In the genomic region with DNA sequence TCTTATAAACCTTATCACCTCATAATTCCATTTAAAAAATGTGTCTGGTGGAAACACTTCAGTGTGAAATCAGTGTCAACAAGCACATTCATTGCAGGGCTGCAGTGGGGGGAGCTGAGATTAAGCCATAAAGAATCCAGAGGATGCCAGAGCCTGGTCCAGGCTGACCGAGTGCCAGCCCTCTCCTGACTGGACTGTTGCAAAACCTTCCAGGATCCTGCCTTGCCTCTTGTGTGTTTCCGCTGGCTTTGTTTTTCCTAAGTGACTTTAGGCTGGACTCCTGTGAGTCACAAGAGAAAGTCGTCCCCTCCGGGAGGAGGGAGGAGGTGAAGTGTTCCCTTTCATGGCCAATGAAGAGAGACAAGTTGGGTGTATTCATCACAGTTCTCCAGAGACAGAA, we compare ENCODE assay signal across 16 mouse cellular contexts.
DNase-seq lines count a peak whose midpoint lies in the region; ATAC-seq and TF ChIP-seq lines count a peak whose summit lies in the region.
"Had no signal": no experiment of that assay in that cellular context is flagged by ENCODE, and none has a peak within 500 bp of the region (broad histone marks: within the 10 kb centered on the region; RNA-seq: fewer than 3 reads in every experiment).

No protein-coding gene starts in this region.

- H3K9ac ChIP-seq in heart, embryonic 11.5 days (ENCODE audit: low read depth, low read length) = no peak overlapping the region
- peak overlapping the region; percentile 42 for H3K9ac ChIP-seq in lung, embryonic 16.5 days (ENCODE audit: low read length)
- no peak overlapping the region for H3K9ac ChIP-seq in liver, postnatal 0 days (replicated peaks)
- H3K9ac ChIP-seq: embryonic facial prominence, embryonic 12.5 days; forebrain, embryonic 15.5 days; liver, embryonic 14.5 days; midbrain, embryonic 15.5 days had no signal

- no peak for TF ChIP-seq CTCF in liver, postnatal 0 days (IDR thresholded peaks at IDR 0.05; ENCODE audit: low read depth)

- H3K27me3 ChIP-seq in heart, embryonic 11.5 days (ENCODE audit: control insufficient read depth, insufficient read depth, low read length) = no peaks in the 10 kb centered on the region
- no peaks in the 10 kb centered on the region for H3K27me3 ChIP-seq in lung, embryonic 16.5 days (ENCODE audit: control insufficient read depth, insufficient read depth, low read depth, low read length)
- no peaks in the 10 kb centered on the region for H3K27me3 ChIP-seq in liver, postnatal 0 days (ENCODE audit: insufficient read depth, low read length)
- H3K27me3 ChIP-seq: embryonic facial prominence, embryonic 12.5 days; forebrain, embryonic 15.5 days; midbrain, embryonic 15.5 days had no signal

- no peak; the same call in 1 of the 2 replicates for TF ChIP-seq EP300 in liver, postnatal 0 days (IDR thresholded peaks at IDR 0.05; ENCODE audit: low read depth)

- no peaks in the 10 kb centered on the region for H3K36me3 ChIP-seq in heart, embryonic 11.5 days (ENCODE audit: control insufficient read depth, insufficient read depth, low read length)
- H3K36me3 ChIP-seq in lung, embryonic 16.5 days (ENCODE audit: control insufficient read depth, insufficient read depth, low read length) = no peaks in the 10 kb centered on the region
- H3K36me3 ChIP-seq in liver, postnatal 0 days (replicated peaks; ENCODE audit: insufficient read depth, low read length) = no peaks in the 10 kb centered on the region
- H3K36me3 ChIP-seq: embryonic facial prominence, embryonic 12.5 days; forebrain, embryonic 15.5 days; G1E; hindbrain, embryonic 10.5 days; midbrain, embryonic 15.5 days had no signal

- no peaks in the 10 kb centered on the region for H3K9me3 ChIP-seq in heart, embryonic 11.5 days (replicated peaks; ENCODE audit: control insufficient read depth, low read length)
- H3K9me3 ChIP-seq in lung, embryonic 16.5 days (ENCODE audit: control insufficient read depth, low read length) = no peaks in the 10 kb centered on the region
- no peaks in the 10 kb centered on the region for H3K9me3 ChIP-seq in liver, postnatal 0 days (ENCODE audit: low read length)
- H3K9me3 ChIP-seq: embryonic facial prominence, embryonic 12.5 days; forebrain, embryonic 15.5 days; hindbrain, embryonic 10.5 days; midbrain, embryonic 15.5 days had no signal

- no peak overlapping the region for H3K4me2 ChIP-seq in heart, embryonic 11.5 days
- H3K4me2 ChIP-seq in lung, embryonic 16.5 days (ENCODE audit: low read depth, low read length) = no peak overlapping the region
- no peak overlapping the region for H3K4me2 ChIP-seq in liver, postnatal 0 days (ENCODE audit: low read depth, low read length)
- H3K4me2 ChIP-seq: embryonic facial prominence, embryonic 12.5 days; forebrain, embryonic 15.5 days; midbrain, embryonic 15.5 days had no signal

- ATAC-seq in heart, embryonic 11.5 days (replicated peaks; ENCODE audit: insufficient number of reproducible peaks, low FRiP score, low TSS enrichment) = peak; percentile 44; the same call in 1 of the 2 replicates
- peak; percentile 49 for ATAC-seq in lung, embryonic 16.5 days (ENCODE audit: low read depth)
- no peak for ATAC-seq in liver, postnatal 0 days
- ATAC-seq: forebrain, embryonic 15.5 days; midbrain, embryonic 15.5 days had no signal

- DNase-seq in MN1 (ENCODE audit: low spot score) (peak; percentile 43), adipocyte (ENCODE audit: low spot score) (peak; percentile 75)
- no peak for DNase-seq in thymus, postnatal 36 days
- DNase-seq in left cerebral cortex, adult 8-10 months (ENCODE audit: low spot score in 2 of 2) = no peak
- no peak for DNase-seq in kidney, postnatal 36 days
- no peak for DNase-seq in liver, postnatal 0 days
- DNase-seq: cerebellum, adult 8-10 months; kidney, adult 18-20 months had no signal

- H3K4me3 ChIP-seq in heart, embryonic 11.5 days (ENCODE audit: low read depth, low read length) = no peak overlapping the region
- H3K4me3 ChIP-seq in lung, embryonic 16.5 days (ENCODE audit: low read length) = no peak overlapping the region
- no peak overlapping the region for H3K4me3 ChIP-seq in liver, postnatal 0 days (ENCODE audit: low read depth, low read length)
- H3K4me3 ChIP-seq: embryonic facial prominence, embryonic 12.5 days; forebrain, embryonic 15.5 days; hindbrain, embryonic 10.5 days; midbrain, embryonic 15.5 days had no signal

- H3K4me1 ChIP-seq in heart, embryonic 11.5 days (ENCODE audit: control insufficient read depth, insufficient read depth, low read length) = peaks cover 77% of the 10 kb centered on the region
- H3K4me1 ChIP-seq in lung, embryonic 16.5 days (replicated peaks; ENCODE audit: control insufficient read depth, insufficient read depth, low read length) = peaks cover 35% of the 10 kb centered on the region
- peaks cover 7% of the 10 kb centered on the region; the same call in 1 of the 2 replicates for H3K4me1 ChIP-seq in liver, postnatal 0 days (ENCODE audit: insufficient read depth)
- H3K4me1 ChIP-seq: embryonic facial prominence, embryonic 12.5 days; forebrain, embryonic 15.5 days; midbrain, embryonic 15.5 days had no signal

- peak overlapping the region; percentile 67 for H3K27ac ChIP-seq in heart, embryonic 11.5 days (ENCODE audit: low read depth, low read length)
- H3K27ac ChIP-seq in lung, embryonic 16.5 days (ENCODE audit: low read length) = peak overlapping the region; percentile 96
- no peak overlapping the region for H3K27ac ChIP-seq in liver, postnatal 0 days (ENCODE audit: low read depth)
- H3K27ac ChIP-seq: embryonic facial prominence, embryonic 12.5 days; forebrain, embryonic 15.5 days; hindbrain, embryonic 10.5 days; liver, embryonic 14.5 days; midbrain, embryonic 15.5 days had no signal

- 25% methylated on average over 4 of the region's 4 CpGs for WGBS in heart, embryonic 11.5 days (ENCODE audit: insufficient replicate concordance)
- WGBS in lung, embryonic 16.5 days = 28% methylated on average over 4 of the region's 4 CpGs
- 63% methylated on average over 4 of the region's 4 CpGs for WGBS in liver, postnatal 0 days (ENCODE audit: insufficient replicate concordance)

Comparison
In these comparisons a context has a peak if more than half of its experiments do, and no peak if none do; other contexts are left out.
1. DNase-seq: peak in MN1 (single experiment) and adipocyte (single experiment); none in thymus, postnatal 36 days (0 of 2), left cerebral cortex, adult 8-10 months (0 of 2), kidney, postnatal 36 days (0 of 2) and liver, postnatal 0 days (single experiment).